Mouse (Mus musculus) fat pad, adult 2 months (tissue): ENCODE data around the gene Bod1l.

Experiments used
- DNase-seq: peaks from one replicate; pipeline ENCODE4 v3.0.0-alpha.2; 2011; ENCODE audit warnings: low read depth, low spot score; ENCODE audit errors: extremely low read depth

Bod1l gene

GRCm38 (mm10) chr5:41760071-41760470 lies 84.0 kb downstream of the Bod1l start:
- DNase-seq, result no peak

GRCm38 (mm10) chr5:41758671-41759639 lies 85.2 kb downstream of the Bod1l start:
- DNase-seq, result no peak

DNA sequence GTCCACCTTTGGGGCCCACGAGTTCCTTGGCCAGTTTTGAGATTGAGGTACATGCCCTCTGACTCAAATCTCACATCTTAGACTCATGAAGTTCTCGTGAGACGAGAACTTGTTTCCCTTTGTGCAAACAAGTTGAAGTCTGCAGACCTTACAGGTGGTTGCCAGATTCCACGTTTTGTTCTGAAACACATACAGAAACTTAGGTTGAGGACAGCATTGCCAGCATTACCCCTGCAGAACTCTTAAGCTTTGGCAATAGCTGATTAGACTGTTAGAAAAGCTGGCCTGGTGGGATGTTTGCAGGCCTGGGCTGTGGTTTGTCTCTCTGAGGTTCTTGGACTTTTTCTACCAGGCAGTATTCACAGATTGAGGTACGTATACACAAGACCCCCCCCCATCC lies 86.8 kb downstream of the Bod1l start:
- no peak for DNase-seq

DNA sequence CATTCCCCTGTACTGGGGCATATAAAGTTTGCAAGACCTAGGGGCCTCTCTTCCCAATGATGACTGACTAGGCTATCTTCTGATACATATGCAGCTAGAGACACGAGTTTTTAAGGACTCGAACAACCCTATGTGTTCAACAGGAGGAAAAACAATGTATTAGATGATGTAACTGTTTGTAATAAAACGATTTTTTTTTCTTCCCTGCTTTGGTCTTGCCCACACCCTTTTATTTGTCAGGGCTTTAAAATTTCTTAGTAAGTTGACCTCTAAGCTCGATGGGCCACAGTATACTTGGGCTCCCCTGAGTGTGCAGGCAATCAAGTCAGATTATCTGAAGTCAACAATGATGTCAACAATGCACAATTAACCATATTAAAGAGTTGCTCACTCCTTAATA lies 87.7 kb downstream of the Bod1l start:
- DNase-seq, result no peak

- no peak for DNase-seq
Observed at GRCm38 (mm10) chr5:41755373-41755960, 88.6 kb downstream of the Bod1l start.

- DNase-seq, result no peak
Observed at GRCm38 (mm10) chr5:41754836-41755235, 89.3 kb downstream of the Bod1l start.

DNA sequence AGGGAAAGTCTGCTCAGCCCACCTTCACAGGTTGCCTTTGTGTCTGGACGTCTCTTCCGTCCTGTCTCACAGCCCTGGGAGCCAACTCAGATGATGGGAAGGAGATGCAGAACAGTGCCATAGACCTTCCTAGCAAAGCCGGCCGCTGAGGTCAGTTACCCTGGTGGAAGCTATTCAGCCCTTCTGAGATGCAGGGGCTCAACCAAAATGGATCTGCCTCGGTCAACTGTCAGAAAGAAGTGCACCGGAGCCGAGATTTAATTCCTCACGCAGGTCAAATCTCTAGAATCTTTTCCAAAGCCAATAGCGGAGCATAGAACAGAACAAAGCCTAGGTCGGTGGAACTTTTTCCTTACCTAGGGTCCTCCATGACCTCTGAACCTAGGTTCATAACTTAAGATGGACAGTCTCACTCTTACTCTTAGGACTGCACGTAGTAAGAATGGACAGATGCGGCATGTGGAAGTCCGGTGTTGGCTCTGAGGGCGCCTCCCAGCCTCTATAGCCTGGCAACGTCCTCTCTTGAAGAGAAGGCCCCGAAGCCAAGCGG lies 89.8 kb downstream of the Bod1l start:
- DNase-seq, result no peak

GRCm38 (mm10) chr5:41752721-41753120 lies 91.4 kb downstream of the Bod1l start:
- no peak for DNase-seq

- DNase-seq, result no peak
Observed at GRCm38 (mm10) chr5:41744898-41745780, 99.0 kb downstream of the Bod1l start.

DNA sequence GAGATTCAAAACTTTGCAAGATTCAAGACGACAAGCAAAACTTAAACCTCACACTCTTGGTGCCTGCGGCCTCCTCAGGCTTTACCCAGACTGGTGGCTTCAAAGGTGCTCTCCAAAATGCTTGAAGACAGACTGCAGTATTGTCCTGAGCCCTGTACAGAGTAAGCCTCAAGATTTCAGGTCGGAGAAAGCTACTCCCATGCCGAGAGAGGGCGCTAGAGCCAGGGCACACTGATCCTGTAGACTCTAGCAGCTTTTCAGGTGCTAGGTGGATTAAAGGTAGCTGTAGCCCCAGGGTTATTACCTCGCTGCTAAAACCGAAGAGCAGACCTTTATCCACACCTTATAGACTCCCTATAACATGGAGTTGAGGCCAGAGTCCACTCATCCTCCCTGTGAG lies 99.9 kb downstream of the Bod1l start:
- no peak for DNase-seq

DNA sequence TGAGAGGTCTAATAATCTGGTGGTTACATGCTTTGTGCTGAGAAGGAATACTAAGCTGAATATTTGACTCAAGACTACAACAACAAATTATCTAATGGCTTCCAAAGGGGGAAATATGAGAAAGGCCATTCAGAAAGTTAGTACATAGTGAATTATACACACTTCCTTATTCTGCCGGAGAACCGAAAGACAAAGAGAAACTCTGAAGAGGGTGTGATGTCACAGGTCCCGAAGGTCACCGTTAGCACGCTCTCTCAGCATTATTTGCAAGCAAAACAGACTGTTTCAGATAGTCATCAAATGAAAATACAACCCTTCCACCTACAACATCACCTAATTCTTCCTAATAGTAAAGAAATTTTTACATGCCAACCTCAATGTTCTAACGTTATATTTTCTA lies 105.3 kb downstream of the Bod1l start:
- no peak for DNase-seq
